Mouse (Mus musculus) heart, embryonic 11.5 days (tissue): Measurements from ENCODE around the gene Tmprss13. TPM values are rescaled to one million over a fixed set of nuclear protein-coding genes. Genes with fewer than 3 reads are reported as not detected.

Source experiments
- ATAC-seq: fragments of 200-750 bp; cut with Nextera tagmentation; replicated peaks from 2 replicates; pipeline ENCODE4 v1.8.0; 2017; ENCODE audit warnings: moderate library complexity; ENCODE audit not compliant: insufficient number of reproducible peaks, low FRiP score, low TSS enrichment
- H3K27ac ChIP-seq: fragments of 300-500 bp; sonication (generic); 2 replicates; pipeline ENCODE4 v1.5.1; 2014; ENCODE audit warnings: mild to moderate bottlenecking, low read depth, low read length
- H3K27me3 ChIP-seq: fragments of 300-500 bp; sonication (generic); 2 replicates; pipeline ENCODE4 v1.6.1; 2014; ENCODE audit warnings: mild to moderate bottlenecking, low read length, mixed read lengths; ENCODE audit not compliant: control insufficient read depth, insufficient read depth
- H3K36me3 ChIP-seq: fragments of 300-500 bp; sonication (generic); 2 replicates; pipeline ENCODE4 v1.6.1; 2014; ENCODE audit warnings: mild to moderate bottlenecking, low read length, moderate library complexity, mixed read lengths; ENCODE audit not compliant: control insufficient read depth, insufficient read depth
- H3K4me1 ChIP-seq: fragments of 300-500 bp; sonication (generic); 2 replicates; pipeline ENCODE4 v1.6.1; 2014; ENCODE audit warnings: low read length; ENCODE audit not compliant: control insufficient read depth, insufficient read depth
- H3K4me2 ChIP-seq: fragments of 300-500 bp; sonication (generic); 2 replicates; pipeline ENCODE4 v1.6.1; 2014; ENCODE audit warnings: mild to moderate bottlenecking, moderate library complexity
- H3K4me3 ChIP-seq: fragments of 300-500 bp; sonication (generic); 2 replicates; pipeline ENCODE4 v1.5.1; 2014; ENCODE audit warnings: low read depth, low read length
- H3K9ac ChIP-seq: fragments of 300-500 bp; sonication (generic); 2 replicates; pipeline ENCODE4 v1.6.1; 2014; ENCODE audit warnings: mild to moderate bottlenecking, low read depth, low read length, moderate library complexity
- H3K9me3 ChIP-seq: fragments of 300-500 bp; sonication (generic); replicated peaks from 2 replicates; pipeline ENCODE4 v1.6.1; 2016; ENCODE audit warnings: low read length; ENCODE audit not compliant: control insufficient read depth
- WGBS: fragments of 180-500 bp; shearing (Covaris S2); extraction: QIAGEN DNeasy Blood & Tissue Kit; methylation state at CpG from one replicate; pipeline ENCODE4 v1.1.7; 2014; ENCODE audit not compliant: insufficient replicate concordance; 5-methylcytosine and 5-hydroxymethylcytosine counted together
- polyA plus RNA-seq: library from polyadenylated mRNA; unstranded; fragments of >200 nt; fragmentation: Nextera tagmentation; extraction: Ambion mirVana; gene quantifications from 2 replicates; pipeline ENCODE4 v1.2.1, GENCODE M21; 2014

Tmprss13 gene
- polyA plus RNA-seq, 1 experiment from 2014 or later: 0.31 TPM

DNA sequence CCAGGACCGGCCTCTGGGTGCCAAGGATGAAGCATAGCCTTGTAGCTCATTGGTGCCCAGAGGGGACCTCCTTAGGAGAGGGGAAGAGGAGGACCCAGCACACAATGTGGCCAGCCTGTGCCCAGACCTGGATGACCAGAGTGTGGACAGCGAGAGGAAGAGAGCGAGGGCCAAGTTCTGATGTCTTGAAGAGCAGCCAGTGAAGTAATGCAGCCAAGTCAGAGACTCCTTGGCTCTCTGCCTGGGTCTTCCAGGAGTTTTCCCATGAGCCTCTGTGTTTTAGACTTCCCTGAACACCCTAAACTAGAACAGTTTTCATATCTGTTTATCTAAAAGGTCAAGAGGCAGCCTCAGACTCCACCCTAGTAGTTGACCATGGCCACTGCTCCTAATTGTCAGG lies 1.3 kb upstream of the Tmprss13 start:
- WGBS: 76% methylated on average over 3 of the region's 3 CpGs
- Histone ChIP-seq H3K9ac (no peak overlapping the region), H3K27ac (no peak overlapping the region), H3K36me3 (no peaks in the 10 kb centered on the region), H3K27me3 (peaks cover 30% of the 10 kb centered on the region), H3K9me3 (no peaks in the 10 kb centered on the region), H3K4me2 (no peak overlapping the region), H3K4me3 (no peak overlapping the region), H3K4me1 (no peaks in the 10 kb centered on the region)
- no peak for ATAC-seq

DNA sequence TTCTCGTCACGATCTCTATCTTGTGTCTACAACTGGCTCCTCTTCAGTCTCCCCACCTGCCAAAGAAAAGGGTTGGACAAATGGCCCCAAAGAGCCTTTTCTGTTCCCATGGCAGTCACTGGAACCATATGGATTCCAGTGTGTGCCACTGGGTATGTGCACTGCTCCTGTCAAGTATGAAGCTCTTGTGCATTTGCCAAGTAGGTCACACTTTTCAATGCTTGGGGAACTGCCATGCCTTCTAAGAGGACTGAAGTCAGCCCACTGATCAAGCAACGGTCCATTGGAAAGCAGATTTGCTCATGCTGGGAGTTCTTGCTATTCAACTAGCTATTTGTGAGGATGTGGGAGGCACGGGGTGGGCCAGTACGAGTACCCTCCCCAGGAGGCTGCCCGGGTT lies 2.6 kb downstream of the Tmprss13 start:
- no peak for ATAC-seq
- no peaks in the 10 kb centered on the region for H3K4me1 ChIP-seq
- H3K27me3 ChIP-seq: peaks cover 26% of the 10 kb centered on the region

DNA sequence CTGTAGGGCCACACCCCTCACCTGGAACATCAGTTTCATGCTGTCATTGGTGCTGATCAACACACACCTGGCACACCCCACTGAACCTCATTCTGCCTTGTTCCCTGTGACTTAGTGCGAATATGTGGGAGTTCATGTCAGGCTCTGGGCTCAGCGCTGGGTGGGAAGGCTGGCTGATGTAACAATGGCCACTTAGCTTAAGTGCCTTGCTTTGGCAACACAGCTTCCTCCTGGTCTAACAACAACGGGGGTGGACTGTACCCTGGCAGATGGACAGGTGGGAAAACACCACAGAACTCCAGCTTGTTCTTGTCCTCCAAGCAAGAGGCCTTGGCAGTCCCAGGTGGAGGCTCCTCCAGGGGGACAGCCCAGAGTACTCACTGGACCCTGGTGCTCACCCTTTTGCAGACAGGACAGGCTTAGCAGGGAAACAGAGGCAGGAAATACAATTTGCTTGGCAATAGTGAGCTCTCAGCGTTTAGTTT lies 3.1 kb downstream of the Tmprss13 start:
- H3K36me3 ChIP-seq: no peaks in the 10 kb centered on the region
- no peaks in the 10 kb centered on the region for H3K4me1 ChIP-seq
- H3K9ac ChIP-seq: no peak overlapping the region
- H3K27me3 ChIP-seq: peaks cover 22% of the 10 kb centered on the region
- whole genome bisulfite sequencing: 72% methylated on average over 4 of the region's 4 CpGs
- no peak overlapping the region for H3K4me3 ChIP-seq
- ATAC-seq: no peak
- H3K4me2 ChIP-seq: no peak overlapping the region
- no peaks in the 10 kb centered on the region for H3K9me3 ChIP-seq
- H3K27ac ChIP-seq: no peak overlapping the region

More for the DNA sequence above, 2.6 kb downstream of the Tmprss13 start:
- H3K36me3 ChIP-seq: no peaks in the 10 kb centered on the region
- no peak overlapping the region for H3K27ac ChIP-seq
- no peaks in the 10 kb centered on the region for H3K9me3 ChIP-seq
- H3K4me2 ChIP-seq: no peak overlapping the region
- H3K4me3 ChIP-seq: no peak overlapping the region
- H3K9ac ChIP-seq: no peak overlapping the region
- 77% methylated on average over 6 of the region's 6 CpGs for WGBS

DNA sequence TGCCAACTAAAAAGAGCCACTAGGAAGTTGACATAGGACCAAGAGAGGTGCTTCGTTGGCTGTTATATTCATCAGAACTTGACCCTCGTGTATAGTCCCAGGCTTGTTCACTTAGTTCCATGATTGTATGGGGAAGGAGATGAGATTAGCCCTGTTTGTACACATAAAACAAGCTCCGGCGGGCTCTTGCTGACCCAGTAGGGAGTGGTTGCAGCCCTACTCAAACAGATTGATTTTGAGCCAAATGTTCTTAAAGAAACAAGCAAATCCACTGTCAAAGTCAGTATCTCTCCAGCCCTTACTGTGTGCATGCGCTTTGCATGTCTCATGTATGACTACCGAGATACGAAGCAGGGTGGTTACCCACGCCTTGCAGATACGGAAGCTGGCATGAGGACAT lies 7.5 kb downstream of the Tmprss13 start:
- H3K9ac ChIP-seq: no peak overlapping the region
- no peak for ATAC-seq
- no peaks in the 10 kb centered on the region; the same call in 1 of the 2 replicates for H3K27me3 ChIP-seq
- H3K4me1 ChIP-seq: no peaks in the 10 kb centered on the region
- no peak overlapping the region for H3K4me3 ChIP-seq
- H3K27ac ChIP-seq: no peak overlapping the region
- no peaks in the 10 kb centered on the region for H3K9me3 ChIP-seq
- H3K4me2 ChIP-seq: no peak overlapping the region
- no peaks in the 10 kb centered on the region for H3K36me3 ChIP-seq
- whole genome bisulfite sequencing: 87% methylated on average over 9 of the region's 9 CpGs

DNA sequence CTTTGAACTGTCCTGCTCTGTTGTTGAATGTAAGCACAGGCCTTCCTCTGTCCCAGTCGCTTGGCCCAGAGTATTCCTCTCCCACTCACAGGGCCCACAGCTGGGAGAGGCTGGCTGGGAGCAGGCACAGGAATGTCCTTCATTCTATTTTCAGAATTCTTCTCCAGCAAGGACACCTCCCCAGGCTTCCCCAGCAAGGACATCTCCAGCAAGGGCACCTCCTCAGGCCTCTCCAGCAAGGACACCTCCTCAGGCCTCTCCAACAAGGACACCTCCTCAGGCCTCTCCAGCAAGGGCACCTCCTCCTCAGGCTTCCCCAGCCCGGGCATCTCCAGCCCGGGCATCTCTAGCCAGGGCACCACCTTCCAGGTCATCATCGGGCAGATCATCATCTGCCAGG lies 9.4 kb downstream of the Tmprss13 start:
- Histone ChIP-seq H3K27me3 (no peaks in the 10 kb centered on the region), H3K4me1 (no peaks in the 10 kb centered on the region), H3K27ac (no peak overlapping the region), H3K4me3 (no peak overlapping the region), H3K9me3 (no peaks in the 10 kb centered on the region), H3K9ac (no peak overlapping the region), H3K4me2 (no peak overlapping the region), H3K36me3 (no peaks in the 10 kb centered on the region)
- ATAC-seq: no peak
- 74% methylated on average over 4 of the region's 4 CpGs for WGBS

DNA sequence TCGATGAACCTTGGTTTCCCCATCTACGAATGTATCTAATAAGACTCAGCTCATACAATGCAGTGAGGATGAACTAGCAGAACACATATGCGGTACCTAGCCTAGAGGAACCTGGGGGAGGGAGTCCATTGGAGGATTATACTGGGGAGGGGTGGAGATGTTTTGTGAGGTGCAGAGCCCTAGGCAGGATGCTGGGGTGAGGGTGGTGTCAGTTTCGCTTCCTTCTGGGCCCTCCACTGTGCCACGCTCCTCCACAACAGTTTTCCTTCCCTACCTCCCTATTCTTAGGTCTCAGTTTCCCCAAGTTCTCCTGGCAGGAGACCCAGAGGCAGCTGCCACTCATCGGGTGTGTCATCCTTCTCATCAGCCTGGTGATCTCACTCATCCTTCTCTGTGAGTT lies 10.7 kb downstream of the Tmprss13 start:
- WGBS: 82% methylated on average over 6 of the region's 6 CpGs
- no peaks in the 10 kb centered on the region for H3K9me3 ChIP-seq
- no peak overlapping the region for H3K27ac ChIP-seq
- no peak overlapping the region for H3K4me2 ChIP-seq
- H3K4me1 ChIP-seq: no peaks in the 10 kb centered on the region
- no peak overlapping the region for H3K9ac ChIP-seq
- no peak for ATAC-seq
- no peaks in the 10 kb centered on the region for H3K36me3 ChIP-seq
- H3K4me3 ChIP-seq: no peak overlapping the region
- no peaks in the 10 kb centered on the region for H3K27me3 ChIP-seq

DNA sequence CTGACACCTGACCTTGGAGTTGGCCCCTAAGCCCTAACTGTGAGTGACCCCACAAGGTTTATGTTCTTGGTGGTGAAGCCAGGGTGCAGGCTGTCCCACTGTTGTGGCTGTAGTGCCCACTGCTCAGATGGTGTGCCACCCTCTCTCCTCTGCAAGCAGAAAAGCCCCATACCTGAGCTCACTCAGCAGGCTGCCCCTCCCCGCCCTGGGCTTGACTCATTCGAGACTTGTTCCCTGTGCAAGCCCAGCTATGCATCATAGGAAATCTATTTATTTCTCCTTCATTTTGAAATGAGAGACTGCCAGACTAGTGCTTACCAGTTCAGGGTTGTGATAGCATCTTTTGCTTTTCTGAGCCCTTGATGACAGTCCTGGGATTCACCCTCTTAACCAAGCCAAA lies 18.5 kb downstream of the Tmprss13 start:
- 74% methylated on average over 2 of the region's 2 CpGs for WGBS

DNA sequence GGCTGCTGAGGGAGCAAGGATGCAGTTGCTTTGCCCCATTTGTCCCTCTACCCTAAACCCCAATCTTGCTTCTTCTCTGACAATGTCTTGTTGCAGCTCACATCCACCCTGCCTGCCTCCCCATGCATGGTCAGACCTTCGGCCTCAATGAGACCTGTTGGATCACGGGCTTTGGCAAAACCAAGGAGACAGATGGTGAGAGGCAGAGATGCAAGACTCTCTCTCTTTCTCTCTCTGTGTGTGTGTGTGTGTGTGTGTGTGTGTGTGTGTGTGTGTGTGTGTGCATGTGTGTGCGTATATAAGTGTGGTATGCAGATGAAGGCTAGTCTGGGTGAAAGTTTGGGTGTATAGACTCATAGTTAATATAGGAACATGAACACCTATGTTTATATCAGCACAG lies 24.2 kb downstream of the Tmprss13 start:
- Histone ChIP-seq H3K4me1 (no peaks in the 10 kb centered on the region), H3K27ac (no peak overlapping the region), H3K4me2 (no peak overlapping the region), H3K9ac (no peak overlapping the region), H3K9me3 (no peaks in the 10 kb centered on the region), H3K4me3 (no peak overlapping the region), H3K36me3 (no peaks in the 10 kb centered on the region), H3K27me3 (peaks cover 5% of the 10 kb centered on the region)
- 82% methylated on average over 3 of the region's 3 CpGs for WGBS
- no peak for ATAC-seq

More for the DNA sequence above, 18.5 kb downstream of the Tmprss13 start:
- Histone ChIP-seq H3K4me2 (no peak overlapping the region), H3K9ac (no peak overlapping the region), H3K36me3 (no peaks in the 10 kb centered on the region), H3K9me3 (no peaks in the 10 kb centered on the region), H3K27me3 (peaks cover 11% of the 10 kb centered on the region), H3K4me3 (no peak overlapping the region), H3K4me1 (no peaks in the 10 kb centered on the region), H3K27ac (no peak overlapping the region)
- ATAC-seq: no peak

DNA sequence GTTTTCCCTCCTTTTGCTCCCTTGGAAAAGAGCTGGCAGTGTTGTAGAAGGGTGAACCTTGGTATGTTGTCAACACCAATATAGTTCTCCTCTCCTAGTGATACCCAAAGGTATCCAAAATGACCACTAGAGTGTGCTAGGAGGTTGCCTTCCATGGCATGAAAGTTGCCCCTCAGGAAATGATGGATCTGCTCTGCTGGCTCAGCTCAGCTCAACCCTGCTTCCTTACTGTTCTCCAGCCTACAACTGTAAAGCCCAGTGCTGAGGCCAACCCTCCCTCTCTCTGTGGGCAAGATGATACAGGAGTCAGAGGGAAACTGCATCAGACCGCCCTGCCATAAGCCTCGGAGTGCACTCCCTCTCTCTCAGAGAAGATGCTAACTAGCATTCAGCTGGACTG lies 26.6 kb downstream of the Tmprss13 start:
- Histone ChIP-seq H3K4me1 (no peaks in the 10 kb centered on the region), H3K9me3 (no peaks in the 10 kb centered on the region), H3K9ac (no peak overlapping the region), H3K27me3 (no peaks in the 10 kb centered on the region; the same call in 1 of the 2 replicates), H3K27ac (no peak overlapping the region), H3K36me3 (no peaks in the 10 kb centered on the region), H3K4me3 (no peak overlapping the region), H3K4me2 (no peak overlapping the region)
- ATAC-seq: no peak
- 64% methylated on average over 2 of the region's 2 CpGs for WGBS
